Mouse (Mus musculus) embryonic facial prominence, embryonic 11.5 days (tissue): ENCODE measurements around the gene Gm11032. TPM values are rescaled to one million over a fixed set of nuclear protein-coding genes. Genes with fewer than 3 reads are reported as not detected.

ENCODE experiments used
- ATAC-seq: fragments of 200-750 bp; cut with Nextera tagmentation; replicated peaks from 2 replicates; pipeline ENCODE4 v1.8.0; 2017; ENCODE audit warnings: low read depth; ENCODE audit not compliant: insufficient number of reproducible peaks, low FRiP score, low TSS enrichment
- DNase-seq: peaks from one replicate; pipeline ENCODE4 v3.0.0-alpha.2; 2015; ENCODE audit warnings: low spot score
- H3K27ac ChIP-seq: fragments of 300-500 bp; sonication (generic); replicated peaks from 2 replicates; pipeline ENCODE4 v1.5.1; 2014; ENCODE audit warnings: mild to moderate bottlenecking, low read depth, low read length, control low read depth
- H3K27me3 ChIP-seq: fragments of 300-500 bp; sonication (generic); 2 replicates; pipeline ENCODE4 v1.6.1; 2014; ENCODE audit warnings: mild to moderate bottlenecking, low read length, moderate library complexity, mixed read lengths; ENCODE audit not compliant: control insufficient read depth, insufficient read depth
- H3K36me3 ChIP-seq: fragments of 300-500 bp; sonication (generic); replicated peaks from 2 replicates; pipeline ENCODE4 v1.6.1; 2014; ENCODE audit warnings: low read depth, mild to moderate bottlenecking, low read length, moderate library complexity, mixed read lengths; ENCODE audit not compliant: control insufficient read depth, insufficient read depth
- H3K4me1 ChIP-seq: fragments of 300-500 bp; sonication (generic); 2 replicates; pipeline ENCODE4 v1.6.1; 2014; ENCODE audit warnings: low read length, mixed read lengths; ENCODE audit not compliant: control insufficient read depth, insufficient read depth
- H3K4me2 ChIP-seq: fragments of 300-500 bp; sonication (generic); 2 replicates; pipeline ENCODE4 v1.6.1; 2014; ENCODE audit warnings: low read depth, mild to moderate bottlenecking, control low read depth, low read length, moderate library complexity
- H3K4me3 ChIP-seq: fragments of 300-500 bp; sonication (generic); 2 replicates; pipeline ENCODE4 v1.5.1; 2014; ENCODE audit warnings: low read depth, low read length, control low read depth
- H3K9ac ChIP-seq: fragments of 300-500 bp; sonication (generic); replicated peaks from 2 replicates; pipeline ENCODE4 v1.6.1; 2014; ENCODE audit warnings: mild to moderate bottlenecking, control low read depth, low read length
- H3K9me3 ChIP-seq: fragments of 300-500 bp; sonication (generic); replicated peaks from 2 replicates; pipeline ENCODE4 v1.6.1; 2016; ENCODE audit warnings: mild to moderate bottlenecking, low read length, inconsistent platforms, mixed read lengths; ENCODE audit not compliant: control insufficient read depth
- WGBS: fragments of 180-500 bp; shearing (Covaris S2); extraction: QIAGEN DNeasy Blood & Tissue Kit; methylation state at CpG from one replicate; pipeline ENCODE4 v1.1.7; 2014; 5-methylcytosine and 5-hydroxymethylcytosine counted together
- polyA plus RNA-seq: library from polyadenylated mRNA; unstranded; fragments of >200 nt; fragmentation: Nextera tagmentation; extraction: Ambion mirVana; gene quantifications from 2 replicates; pipeline ENCODE4 v1.2.1, GENCODE M21; 2014

Gene Gm11032
- polyA plus RNA-seq, 1 experiment from 2014 or later, result not detected

DNA sequence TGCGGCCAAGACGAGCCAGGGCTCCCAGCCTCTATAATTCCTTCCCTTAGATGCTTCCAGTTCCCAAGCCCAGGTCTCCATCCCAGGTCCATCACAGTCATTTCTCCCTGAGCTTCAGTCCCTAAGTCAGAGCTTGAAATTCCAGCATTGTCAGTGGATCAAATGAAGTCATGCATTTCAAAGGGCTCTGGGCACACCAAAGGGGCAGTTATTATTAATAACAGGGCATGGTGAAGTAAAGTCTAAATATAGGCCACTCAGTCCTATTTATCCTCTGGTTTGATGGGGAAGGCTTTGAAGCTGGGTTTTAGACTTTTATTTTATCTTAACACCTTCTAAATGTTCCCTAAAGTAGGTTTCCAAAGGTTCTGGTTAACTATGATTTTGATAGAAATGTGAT lies 8.0 kb upstream of the Gm11032 start:
- no peaks in the 10 kb centered on the region for H3K4me1 ChIP-seq
- no peak for ATAC-seq
- no peak for DNase-seq
- no peaks in the 10 kb centered on the region for H3K9me3 ChIP-seq
- no peaks in the 10 kb centered on the region for H3K27me3 ChIP-seq
- H3K4me3 ChIP-seq, result no peak overlapping the region
- H3K9ac ChIP-seq, result no peak overlapping the region
- 80% methylated on average over 2 of the region's 2 CpGs for WGBS
- no peaks in the 10 kb centered on the region for H3K36me3 ChIP-seq
- H3K27ac ChIP-seq, result no peak overlapping the region
- no peak overlapping the region for H3K4me2 ChIP-seq

DNA sequence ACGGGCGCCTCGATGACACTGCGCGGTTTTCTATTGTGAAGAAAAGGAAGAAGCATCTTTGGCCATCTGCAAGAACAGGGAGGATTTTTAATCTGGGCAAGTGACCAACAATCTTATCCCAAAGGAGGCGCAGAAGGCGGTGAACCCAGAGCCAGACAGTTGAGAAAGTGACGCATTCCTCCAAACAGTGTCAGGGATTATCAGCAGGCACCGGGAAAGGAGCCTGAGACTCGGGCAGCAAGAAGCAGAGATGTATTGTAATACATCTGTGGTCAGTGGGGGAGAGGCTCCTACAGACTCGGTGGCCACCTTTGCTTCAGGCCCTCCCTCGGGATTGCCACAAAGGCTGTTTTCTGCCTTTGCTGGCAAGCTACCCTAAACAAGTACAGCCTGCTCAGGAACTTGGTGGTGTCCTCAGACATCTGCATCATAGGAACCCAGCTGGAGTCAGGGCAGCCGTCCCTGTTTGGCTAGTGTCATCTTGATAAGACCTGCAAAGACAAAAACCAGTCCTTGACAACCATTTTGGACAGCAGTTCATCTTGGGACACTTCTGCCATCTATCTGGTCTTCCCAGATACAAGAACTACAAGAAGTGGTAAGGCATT lies 738 bp downstream of the Gm11032 start:
- Histone ChIP-seq H3K4me3 (no peak overlapping the region), H3K27me3 (no peaks in the 10 kb centered on the region)

DNA sequence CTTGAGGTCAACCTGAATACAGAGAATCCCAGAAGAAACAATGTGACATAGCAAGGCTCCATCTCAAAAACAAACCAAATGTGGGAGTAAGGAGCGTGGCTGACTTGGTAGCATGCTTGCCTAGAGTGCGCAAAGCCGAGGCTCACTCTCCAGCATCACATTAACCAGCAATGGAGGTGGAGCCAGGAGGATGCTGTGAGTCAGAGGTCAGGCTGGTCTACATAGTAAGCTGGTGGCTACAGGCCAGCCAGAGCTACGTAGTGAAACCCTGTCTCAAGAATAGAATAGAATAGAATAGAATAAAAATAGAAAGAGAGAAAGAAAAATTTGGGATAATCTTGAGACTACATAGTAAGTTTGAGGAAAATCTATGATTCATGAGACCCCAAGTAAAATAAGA lies 2.0 kb downstream of the Gm11032 start:
- no peak for ATAC-seq
- no peaks in the 10 kb centered on the region for H3K27me3 ChIP-seq

More for the DNA sequence above, 738 bp downstream of the Gm11032 start:
- Histone ChIP-seq H3K27ac (no peak overlapping the region), H3K36me3 (no peaks in the 10 kb centered on the region), H3K4me1 (no peaks in the 10 kb centered on the region), H3K9me3 (no peaks in the 10 kb centered on the region), H3K4me2 (no peak overlapping the region), H3K9ac (no peak overlapping the region)
- DNase-seq (no peak), ATAC-seq (no peak)
- WGBS, result 64% methylated on average over 13 of the region's 13 CpGs

DNA sequence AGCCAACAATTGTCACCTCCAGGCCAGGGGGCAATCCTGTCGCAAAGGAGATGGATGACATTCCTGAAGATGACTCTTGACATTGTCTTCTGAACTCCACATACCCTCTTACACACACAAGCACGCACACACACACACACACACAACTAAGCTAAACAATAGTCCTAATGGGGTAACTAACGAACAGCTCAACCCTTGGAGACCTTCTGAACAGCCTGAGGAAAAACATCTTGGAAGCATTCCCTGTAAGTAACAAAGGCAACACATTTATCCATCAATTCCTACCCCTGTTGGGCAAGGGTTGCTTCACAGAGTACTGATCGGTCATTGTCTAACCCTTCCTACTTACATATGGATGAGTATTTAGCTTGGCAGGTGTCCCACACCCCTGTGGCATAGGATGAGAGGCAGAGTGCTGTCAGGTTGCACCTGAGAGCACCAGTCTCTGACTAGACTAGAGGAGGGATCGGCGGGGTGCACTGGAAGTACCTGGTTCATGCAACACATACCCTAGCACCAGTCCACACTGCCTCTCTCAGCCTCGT lies 2.6 kb downstream of the Gm11032 start:
- no peak overlapping the region for H3K9ac ChIP-seq
- no peak overlapping the region for H3K27ac ChIP-seq
- no peaks in the 10 kb centered on the region for H3K4me1 ChIP-seq
- 67% methylated on average over 7 of the region's 7 CpGs for WGBS
- H3K4me3 ChIP-seq, result no peak overlapping the region
- no peak for DNase-seq
- no peak overlapping the region for H3K4me2 ChIP-seq
- H3K36me3 ChIP-seq, result no peaks in the 10 kb centered on the region
- no peak for ATAC-seq
- no peaks in the 10 kb centered on the region for H3K27me3 ChIP-seq
- H3K9me3 ChIP-seq, result no peaks in the 10 kb centered on the region

More for the DNA sequence above, 2.0 kb downstream of the Gm11032 start:
- WGBS, result 83% methylated on average over 4 of the region's 4 CpGs
- H3K4me2 ChIP-seq, result no peak overlapping the region
- H3K36me3 ChIP-seq, result no peaks in the 10 kb centered on the region
- DNase-seq, result no peak
- H3K27ac ChIP-seq, result no peak overlapping the region
- H3K4me1 ChIP-seq, result no peaks in the 10 kb centered on the region
- no peaks in the 10 kb centered on the region for H3K9me3 ChIP-seq
- H3K4me3 ChIP-seq, result no peak overlapping the region
- no peak overlapping the region for H3K9ac ChIP-seq

DNA sequence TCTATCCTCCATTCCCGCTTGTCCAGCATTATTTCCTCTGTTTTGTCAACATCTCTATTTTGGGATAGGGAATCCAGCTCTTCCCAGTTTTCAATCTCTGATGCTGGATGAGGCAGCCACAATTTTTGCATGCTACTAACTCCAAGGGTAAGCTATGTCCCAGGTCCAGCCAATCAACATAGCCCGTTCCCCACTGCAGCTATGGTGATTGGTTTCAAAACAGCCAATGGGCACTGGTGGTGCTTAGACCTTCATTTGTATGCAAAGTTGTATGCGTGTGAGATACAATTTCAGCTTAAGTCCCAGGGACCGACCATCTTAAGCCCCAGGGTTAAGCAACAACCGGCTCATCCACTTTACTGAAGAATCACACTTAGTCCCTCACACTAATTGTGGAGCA lies 3.1 kb downstream of the Gm11032 start:
- 69% methylated on average over 5 of the region's 5 CpGs for WGBS
- ATAC-seq (no peak), DNase-seq (peak; percentile 21)
- H3K36me3 ChIP-seq, result no peaks in the 10 kb centered on the region
- H3K9ac ChIP-seq, result no peak overlapping the region
- no peak overlapping the region for H3K4me2 ChIP-seq
- H3K9me3 ChIP-seq, result no peaks in the 10 kb centered on the region
- no peak overlapping the region for H3K27ac ChIP-seq
- H3K27me3 ChIP-seq, result no peaks in the 10 kb centered on the region
- H3K4me3 ChIP-seq, result no peak overlapping the region
- H3K4me1 ChIP-seq, result no peaks in the 10 kb centered on the region

DNA sequence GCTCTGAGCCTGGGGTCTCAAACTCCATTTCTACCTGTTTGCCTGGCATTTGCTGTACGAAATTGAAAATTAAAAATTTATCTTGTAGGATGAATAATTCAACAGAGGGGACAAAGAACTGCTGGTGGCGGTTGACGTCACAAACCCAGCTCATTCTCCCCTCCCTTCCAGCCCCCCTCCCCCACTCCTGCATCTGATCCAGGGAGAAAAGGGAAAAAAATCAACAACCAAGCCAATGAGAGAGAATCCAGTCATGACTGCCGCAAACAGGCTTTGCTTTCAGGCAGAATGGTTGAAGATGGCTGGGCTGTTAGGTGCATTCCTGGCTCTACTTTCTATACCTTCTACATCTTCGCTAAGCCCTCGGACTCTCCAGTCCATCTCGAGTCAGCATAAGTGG lies 6.1 kb downstream of the Gm11032 start:
- Histone ChIP-seq H3K9me3 (no peaks in the 10 kb centered on the region), H3K4me1 (no peaks in the 10 kb centered on the region), H3K27me3 (no peaks in the 10 kb centered on the region; the same call in 1 of the 2 replicates), H3K9ac (no peak overlapping the region), H3K4me2 (no peak overlapping the region), H3K4me3 (no peak overlapping the region), H3K27ac (no peak overlapping the region), H3K36me3 (no peaks in the 10 kb centered on the region)
- no peak for DNase-seq
- ATAC-seq, result no peak
- WGBS, result 76% methylated on average over 7 of the region's 7 CpGs

DNA sequence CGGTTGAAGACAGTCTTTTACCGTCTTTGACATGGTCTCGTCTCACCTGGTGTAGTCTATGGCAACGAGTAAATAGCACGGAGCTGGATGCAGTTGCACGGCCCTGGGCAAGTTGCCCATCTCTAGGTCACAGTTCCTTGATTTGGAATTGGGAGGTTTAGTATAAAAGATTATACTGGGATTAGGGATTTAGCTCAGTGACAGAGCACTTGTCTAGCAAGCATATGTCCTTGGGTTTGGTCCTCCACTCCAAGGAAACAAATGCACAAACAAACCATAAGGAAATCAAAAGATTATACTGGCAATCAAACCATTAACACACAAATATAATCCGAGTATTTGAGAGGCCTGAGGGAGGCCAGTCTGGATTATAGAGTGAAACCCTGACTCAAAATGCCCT lies 7.8 kb downstream of the Gm11032 start:
- H3K9ac ChIP-seq, result no peak overlapping the region
- WGBS, result 87% methylated on average over 7 of the region's 7 CpGs
- no peaks in the 10 kb centered on the region; the same call in 1 of the 2 replicates for H3K27me3 ChIP-seq
- no peak overlapping the region for H3K4me2 ChIP-seq
- no peaks in the 10 kb centered on the region for H3K9me3 ChIP-seq
- ATAC-seq (no peak), DNase-seq (no peak)
- no peaks in the 10 kb centered on the region for H3K36me3 ChIP-seq
- H3K4me3 ChIP-seq, result no peak overlapping the region
- H3K27ac ChIP-seq, result no peak overlapping the region
- no peaks in the 10 kb centered on the region for H3K4me1 ChIP-seq

DNA sequence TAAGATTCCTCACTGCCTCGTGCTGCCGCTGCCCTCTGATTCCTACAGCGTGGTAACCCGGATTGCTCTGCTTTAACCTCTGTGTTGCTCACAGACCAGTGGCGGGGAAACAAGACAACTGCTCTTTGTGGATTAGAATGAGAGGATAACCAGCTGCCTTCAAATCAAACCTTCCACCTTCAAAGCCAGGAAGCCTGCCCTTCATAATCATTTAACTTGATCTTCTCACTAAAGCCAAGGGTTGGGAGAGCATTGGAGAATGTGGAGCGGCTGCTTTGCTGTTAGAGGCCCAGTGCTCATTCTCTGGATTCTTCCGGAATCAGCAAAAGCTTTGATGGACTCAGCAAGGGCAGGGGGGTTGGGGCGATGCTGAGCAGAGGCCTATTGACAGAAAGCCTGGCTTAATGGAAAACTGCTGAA lies 10.0 kb downstream of the Gm11032 start:
- H3K36me3 ChIP-seq, result no peaks in the 10 kb centered on the region
- WGBS, result 16% methylated on average over 8 of the region's 8 CpGs

More for the DNA sequence above, 10.0 kb downstream of the Gm11032 start:
- H3K9ac ChIP-seq, result no peak overlapping the region
- H3K4me2 ChIP-seq, result no peak overlapping the region
- DNase-seq (peak; percentile 52), ATAC-seq (no peak)
- H3K27me3 ChIP-seq, result no peaks in the 10 kb centered on the region; the same call in 1 of the 2 replicates
- no peaks in the 10 kb centered on the region for H3K9me3 ChIP-seq
- no peaks in the 10 kb centered on the region for H3K4me1 ChIP-seq
- H3K27ac ChIP-seq, result no peak overlapping the region; the same call in 1 of the 2 replicates
- H3K4me3 ChIP-seq, result no peak overlapping the region
